Mouse (Mus musculus) midbrain, embryonic 11.5 days (tissue): ENCODE measurements at regions not wholly inside any gene's neighbourhood (a gene's known extent, or its start where the extent isn't known, plus 50 kb on each side); places are given as distances from the start of the nearest gene placed in this dataset.

Source experiments
- ATAC-seq: fragments of 200-750 bp; cut with Nextera tagmentation; 2 replicates; pipeline ENCODE4 v1.8.0; 2017; ENCODE audit warnings: moderate TSS enrichment, moderate library complexity; ENCODE audit not compliant: low FRiP score
- DNase-seq: peaks from one replicate; pipeline ENCODE4 v3.0.0; 2015; ENCODE audit warnings: low spot score; ENCODE audit errors: missing footprints
- H3K27ac ChIP-seq: fragments of 300-500 bp; sonication (generic); 2 replicates; pipeline ENCODE4 v1.5.1; 2014; ENCODE audit warnings: low read depth, low read length
- H3K27me3 ChIP-seq: fragments of 300-500 bp; sonication (generic); 2 replicates; pipeline ENCODE4 v1.6.1; 2014; ENCODE audit warnings: mild to moderate bottlenecking, low read length, moderate library complexity, mixed read lengths; ENCODE audit not compliant: control insufficient read depth, insufficient read depth
- H3K36me3 ChIP-seq: fragments of 300-500 bp; sonication (generic); 2 replicates; pipeline ENCODE4 v1.6.1; 2014; ENCODE audit warnings: mild to moderate bottlenecking, low read length, moderate library complexity, mixed read lengths; ENCODE audit not compliant: control insufficient read depth, insufficient read depth
- H3K4me1 ChIP-seq: fragments of 300-500 bp; sonication (generic); 2 replicates; pipeline ENCODE4 v1.6.1; 2014; ENCODE audit warnings: low read length; ENCODE audit not compliant: control insufficient read depth, insufficient read depth
- H3K4me2 ChIP-seq: fragments of 300-500 bp; sonication (generic); 2 replicates; pipeline ENCODE4 v1.6.1; 2014; ENCODE audit warnings: mild to moderate bottlenecking, moderate library complexity
- H3K4me3 ChIP-seq: fragments of 300-500 bp; sonication (generic); 2 replicates; pipeline ENCODE4 v1.5.1; 2014; ENCODE audit warnings: low read depth, low read length
- H3K9ac ChIP-seq: fragments of 300-500 bp; sonication (generic); 2 replicates; pipeline ENCODE4 v1.6.1; 2014; ENCODE audit warnings: low read length
- H3K9me3 ChIP-seq: fragments of 300-500 bp; sonication (generic); 2 replicates; pipeline ENCODE4 v1.6.1; 2016; ENCODE audit warnings: low read length; ENCODE audit not compliant: control insufficient read depth
- WGBS: fragments of 180-500 bp; shearing (Covaris S2); extraction: QIAGEN DNeasy Blood & Tissue Kit; methylation state at CpG from one replicate; pipeline ENCODE4 v1.1.7; 2014; 5-methylcytosine and 5-hydroxymethylcytosine counted together

DNA sequence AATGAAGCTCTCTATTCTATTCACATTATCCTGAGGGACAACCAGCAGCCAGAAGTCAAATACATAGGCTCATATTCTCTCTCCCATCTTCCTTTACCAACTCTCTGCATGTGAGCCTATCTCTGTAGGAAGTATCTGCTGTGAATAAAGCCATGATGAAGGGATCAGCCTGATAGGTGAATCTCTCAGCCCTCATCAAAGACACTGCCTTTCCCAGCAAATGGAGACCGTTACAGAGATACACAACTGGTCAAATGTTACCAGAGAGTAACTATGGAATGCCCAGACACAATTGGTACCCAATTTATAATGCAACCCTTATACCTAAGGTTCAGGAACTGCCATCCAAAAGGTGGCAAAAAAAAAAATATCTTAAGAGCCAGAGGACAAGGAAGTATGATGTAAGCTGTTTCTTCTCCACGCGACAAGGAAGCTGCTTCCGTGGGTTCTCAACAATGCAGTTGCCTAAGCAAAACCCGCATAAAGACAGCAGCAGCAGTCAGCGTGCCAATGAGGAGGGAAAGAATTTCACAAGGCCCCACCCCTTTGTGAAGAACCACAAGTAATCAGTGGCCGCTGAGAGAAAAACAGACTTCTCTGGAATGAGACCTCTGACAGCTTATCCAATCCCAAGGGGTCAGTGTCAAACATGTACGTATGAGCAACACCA, 248.9 kb downstream of the Dhx15 start:
- H3K36me3 ChIP-seq, result no peaks in the 10 kb centered on the region
- no peak overlapping the region for H3K4me2 ChIP-seq
- no peaks in the 10 kb centered on the region for H3K4me1 ChIP-seq
- no peak overlapping the region for H3K9ac ChIP-seq
- ATAC-seq, result no peak
- no peak overlapping the region for H3K27ac ChIP-seq
- DNase-seq, result peak; percentile 80
- 66% methylated on average over 8 of the region's 8 CpGs for WGBS
- no peak overlapping the region for H3K4me3 ChIP-seq
- no peaks in the 10 kb centered on the region for H3K9me3 ChIP-seq
- no peaks in the 10 kb centered on the region for H3K27me3 ChIP-seq

GRCm38 (mm10) chr5:51938845-51939244, 251.5 kb downstream of the Dhx15 start:
- ATAC-seq (no peak), DNase-seq (peak; percentile 54)
- Histone ChIP-seq H3K4me1 (no peaks in the 10 kb centered on the region; the same call in 1 of the 2 replicates), H3K27me3 (no peaks in the 10 kb centered on the region), H3K4me2 (no peak overlapping the region), H3K9ac (no peak overlapping the region), H3K4me3 (no peak overlapping the region), H3K36me3 (no peaks in the 10 kb centered on the region), H3K27ac (no peak overlapping the region), H3K9me3 (no peaks in the 10 kb centered on the region)
- 92% methylated on average over 6 of the region's 6 CpGs for WGBS

- Histone ChIP-seq H3K27ac (no peak overlapping the region), H3K4me2 (no peak overlapping the region), H3K36me3 (no peaks in the 10 kb centered on the region), H3K4me1 (no peaks in the 10 kb centered on the region; the same call in 1 of the 2 replicates), H3K27me3 (no peaks in the 10 kb centered on the region), H3K9ac (no peak overlapping the region), H3K9me3 (no peaks in the 10 kb centered on the region), H3K4me3 (no peak overlapping the region)
- DNase-seq (peak; percentile 75), ATAC-seq (no peak)
- 87% methylated on average over 6 of the region's 6 CpGs for WGBS
Measured at GRCm38 (mm10) chr5:51937320-51937719, 253.0 kb downstream of the Dhx15 start.

GRCm38 (mm10) chr5:51935391-51936354, 254.6 kb downstream of the Dhx15 start:
- no peak overlapping the region for H3K9ac ChIP-seq
- no peak overlapping the region for H3K27ac ChIP-seq
- no peaks in the 10 kb centered on the region for H3K27me3 ChIP-seq
- H3K4me2 ChIP-seq, result no peak overlapping the region
- 76% methylated on average over 17 of the region's 17 CpGs for WGBS
- DNase-seq, result peak; percentile 66
- no peaks in the 10 kb centered on the region for H3K9me3 ChIP-seq
- no peaks in the 10 kb centered on the region; the same call in 1 of the 2 replicates for H3K4me1 ChIP-seq
- no peaks in the 10 kb centered on the region for H3K36me3 ChIP-seq
- ATAC-seq, result no peak
- H3K4me3 ChIP-seq, result no peak overlapping the region

- no peak for ATAC-seq
- no peak for DNase-seq
- H3K4me3 ChIP-seq, result no peak overlapping the region
- H3K27me3 ChIP-seq, result no peaks in the 10 kb centered on the region
- no peak overlapping the region for H3K9ac ChIP-seq
- H3K9me3 ChIP-seq, result no peaks in the 10 kb centered on the region
- H3K27ac ChIP-seq, result no peak overlapping the region
- WGBS, result 80% methylated on average over 4 of the region's 4 CpGs
- H3K36me3 ChIP-seq, result no peaks in the 10 kb centered on the region
- H3K4me2 ChIP-seq, result no peak overlapping the region
- no peaks in the 10 kb centered on the region; the same call in 1 of the 2 replicates for H3K4me1 ChIP-seq
Measured at GRCm38 (mm10) chr5:51934910-51935309, 255.4 kb downstream of the Dhx15 start.

DNA sequence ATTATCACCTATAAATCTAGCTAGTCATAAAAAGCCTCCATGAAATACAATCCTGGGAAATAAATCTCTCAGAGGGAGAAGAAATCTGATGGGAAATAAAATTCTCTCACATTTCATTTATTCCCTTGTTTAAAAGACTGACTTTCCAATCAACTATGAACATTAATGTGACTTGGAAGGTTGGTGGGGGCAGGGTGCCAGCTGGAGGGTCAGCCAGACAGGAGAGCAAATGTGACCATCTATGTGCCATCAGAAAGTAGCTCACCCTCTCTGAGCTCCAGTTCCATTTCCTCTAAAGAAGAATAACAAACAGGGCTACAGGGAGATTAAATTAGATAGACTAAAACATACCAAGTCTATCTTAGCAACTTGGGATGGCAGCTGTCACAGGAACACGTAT, 257.0 kb downstream of the Dhx15 start:
- no peaks in the 10 kb centered on the region for H3K36me3 ChIP-seq
- H3K4me1 ChIP-seq, result no peaks in the 10 kb centered on the region; the same call in 1 of the 2 replicates
- H3K9ac ChIP-seq, result no peak overlapping the region
- no peaks in the 10 kb centered on the region for H3K9me3 ChIP-seq
- 87% methylated on average over 1 of the region's 1 CpGs for WGBS
- no peak overlapping the region for H3K4me2 ChIP-seq
- no peaks in the 10 kb centered on the region for H3K27me3 ChIP-seq
- no peak overlapping the region for H3K27ac ChIP-seq
- no peak for ATAC-seq
- H3K4me3 ChIP-seq, result no peak overlapping the region
- no peak for DNase-seq

GRCm38 (mm10) chr5:51930416-51930815, 259.9 kb downstream of the Dhx15 start:
- H3K27ac ChIP-seq, result no peak overlapping the region
- H3K27me3 ChIP-seq, result no peaks in the 10 kb centered on the region
- WGBS, result 78% methylated on average over 3 of the region's 3 CpGs
- DNase-seq, result peak; percentile 72
- no peaks in the 10 kb centered on the region for H3K9me3 ChIP-seq
- H3K4me3 ChIP-seq, result no peak overlapping the region
- no peaks in the 10 kb centered on the region for H3K4me1 ChIP-seq
- H3K36me3 ChIP-seq, result no peaks in the 10 kb centered on the region
- H3K9ac ChIP-seq, result no peak overlapping the region
- ATAC-seq, result no peak
- H3K4me2 ChIP-seq, result no peak overlapping the region

DNA sequence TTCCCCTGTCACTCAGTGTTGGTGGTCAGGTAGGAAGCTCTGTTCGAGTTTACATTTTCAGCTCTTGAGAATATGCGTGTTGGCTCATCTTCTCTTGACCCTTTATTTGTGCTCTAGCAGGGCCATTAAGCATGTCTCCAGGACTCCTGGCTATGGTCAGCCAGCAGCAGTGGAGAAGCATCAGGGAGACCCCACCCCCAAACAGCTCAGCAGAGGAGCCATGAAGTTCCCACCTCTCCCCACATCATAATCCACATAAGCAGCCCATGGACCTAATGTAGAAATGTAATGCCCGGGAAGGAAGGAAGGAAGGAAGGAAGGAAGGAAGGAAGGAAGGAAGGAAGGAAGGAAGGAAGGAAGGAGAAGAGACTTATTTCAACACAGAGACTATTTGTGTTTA, 261.5 kb downstream of the Dhx15 start:
- Histone ChIP-seq H3K36me3 (no peaks in the 10 kb centered on the region), H3K9ac (no peak overlapping the region), H3K4me3 (no peak overlapping the region), H3K27ac (no peak overlapping the region), H3K4me2 (no peak overlapping the region), H3K4me1 (no peaks in the 10 kb centered on the region), H3K9me3 (no peaks in the 10 kb centered on the region), H3K27me3 (no peaks in the 10 kb centered on the region)
- WGBS, result 86% methylated on average over 3 of the region's 3 CpGs
- DNase-seq, result peak; percentile 78
- ATAC-seq, result no peak

DNA sequence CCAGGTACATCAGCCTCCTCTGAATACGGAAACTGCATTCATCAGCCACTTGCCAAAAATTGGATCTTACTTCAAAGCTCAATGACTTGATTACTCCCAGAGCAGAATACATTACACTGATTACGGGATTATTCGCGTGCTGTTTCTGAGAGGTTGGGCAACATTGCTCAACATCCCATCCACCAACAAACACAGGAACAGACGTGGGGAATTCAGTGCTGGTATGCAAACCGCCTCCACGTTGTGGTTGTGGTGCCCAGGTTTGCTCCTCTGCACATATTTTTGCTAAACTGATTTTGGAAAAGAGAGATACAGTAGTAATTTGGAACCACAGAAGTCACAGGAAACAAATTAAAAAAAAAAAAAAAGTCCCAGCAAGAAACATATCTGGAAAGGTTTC, 266.9 kb downstream of the Dhx15 start:
- H3K9me3 ChIP-seq, result no peaks in the 10 kb centered on the region
- H3K4me2 ChIP-seq, result no peak overlapping the region
- DNase-seq, result peak; percentile 73
- no peak for ATAC-seq
- WGBS, result 80% methylated on average over 7 of the region's 7 CpGs
- H3K27me3 ChIP-seq, result no peaks in the 10 kb centered on the region
- H3K27ac ChIP-seq, result no peak overlapping the region
- H3K4me3 ChIP-seq, result no peak overlapping the region
- H3K36me3 ChIP-seq, result no peaks in the 10 kb centered on the region
- no peak overlapping the region for H3K9ac ChIP-seq
- no peaks in the 10 kb centered on the region for H3K4me1 ChIP-seq
